Mouse (Mus musculus) neutrophil, adult 5-6 weeks (primary cell): ENCODE data around the gene Snx25. TPM values are rescaled to one million over a fixed set of nuclear protein-coding genes. Genes with fewer than 3 reads are reported as not detected.
"Not testable (repeated sequence)": the region's sequence is repeated elsewhere in the genome, so short reads cannot be mapped to it uniquely, and the experiment has no call there.

Experiments used
- ATAC-seq: fragments of 151-379, 151-347 bp; 2 replicates; pipeline ENCODE4 v1.8.0; 2017; ENCODE audit warnings: mild to moderate bottlenecking, moderate TSS enrichment; ENCODE audit not compliant: insufficient number of reproducible peaks, poor library complexity, low FRiP score, severe bottlenecking; ENCODE audit errors: extremely low read depth
- total RNA-seq: library from RNA; stranded (forward); fragments of 200-1000 nt; gene quantifications from 2 replicates; pipeline ENCODE4 v1.2.3, GENCODE M21; 2017

Snx25 gene
- total RNA-seq, 1 experiment from 2014 or later, result 35.5 TPM

DNA sequence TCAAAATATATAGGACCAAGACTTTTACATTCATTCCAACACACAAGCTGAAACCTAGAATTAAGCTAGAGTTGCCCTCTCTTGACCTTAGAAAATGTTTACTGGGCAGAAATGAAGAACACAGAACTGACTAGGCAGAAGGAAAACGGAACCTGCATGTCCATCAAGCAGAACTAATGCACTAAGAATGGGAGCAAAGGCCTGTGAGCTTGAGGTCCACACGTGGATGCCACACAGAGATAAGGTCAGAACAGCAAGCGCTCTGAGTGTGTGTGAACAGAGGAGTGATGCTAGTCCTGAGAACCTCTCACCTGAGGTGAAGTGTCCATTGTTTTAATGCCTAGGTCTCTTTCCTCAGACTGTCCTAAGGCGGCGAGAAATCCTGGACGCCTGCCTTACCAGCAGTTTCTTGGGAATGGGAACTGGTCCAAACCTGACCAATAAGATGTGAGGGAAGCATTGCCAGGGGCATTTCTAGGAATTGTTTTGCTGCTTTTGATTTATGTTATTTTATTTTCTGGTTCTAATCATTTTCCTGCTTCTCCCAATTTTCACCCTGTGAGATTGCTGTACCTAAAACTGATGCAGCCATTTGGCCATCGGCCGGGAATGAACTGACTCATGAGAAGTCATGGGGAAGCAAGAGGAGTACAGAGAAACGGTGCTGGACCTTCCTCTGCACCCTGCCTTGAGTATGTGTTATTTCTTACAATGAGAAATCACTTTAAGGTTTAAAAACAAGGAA lies 11.4 kb downstream of the Snx25 start:
- no peak for ATAC-seq

DNA sequence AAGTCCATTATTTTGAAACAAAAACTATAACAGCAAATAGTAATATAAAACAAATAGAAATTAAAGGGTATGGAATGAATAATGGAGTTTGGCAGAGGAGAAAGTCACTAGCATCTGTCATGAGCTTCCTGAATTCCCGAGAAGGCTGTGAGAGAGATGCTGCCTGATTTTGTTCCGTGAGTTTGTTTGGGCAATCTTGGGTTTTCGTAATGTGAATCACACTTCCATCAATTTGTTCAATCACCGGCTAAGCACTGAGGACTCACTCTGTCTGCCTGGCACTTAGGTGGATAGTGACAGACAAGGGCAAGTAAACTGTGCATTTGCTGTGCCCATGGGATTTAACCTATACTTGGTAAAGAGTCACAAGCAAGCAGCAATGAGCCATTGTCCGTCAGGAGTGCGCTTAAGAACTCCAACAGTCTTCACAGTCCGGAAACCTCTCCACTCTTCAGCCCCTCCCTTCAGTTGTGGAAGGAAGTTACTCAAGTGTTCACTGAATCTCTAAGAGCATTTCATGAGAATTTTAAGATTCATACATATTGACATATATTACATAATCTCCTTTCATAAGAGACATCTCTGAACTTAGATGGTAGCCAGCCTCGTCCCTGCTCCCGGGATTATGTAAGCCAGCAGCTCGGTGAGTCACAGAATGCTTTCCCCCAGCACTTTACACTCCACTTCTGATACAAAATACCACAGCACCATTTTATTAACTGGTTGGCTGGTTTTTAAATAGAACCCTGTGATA lies 13.9 kb downstream of the Snx25 start:
- ATAC-seq, result no peak

DNA sequence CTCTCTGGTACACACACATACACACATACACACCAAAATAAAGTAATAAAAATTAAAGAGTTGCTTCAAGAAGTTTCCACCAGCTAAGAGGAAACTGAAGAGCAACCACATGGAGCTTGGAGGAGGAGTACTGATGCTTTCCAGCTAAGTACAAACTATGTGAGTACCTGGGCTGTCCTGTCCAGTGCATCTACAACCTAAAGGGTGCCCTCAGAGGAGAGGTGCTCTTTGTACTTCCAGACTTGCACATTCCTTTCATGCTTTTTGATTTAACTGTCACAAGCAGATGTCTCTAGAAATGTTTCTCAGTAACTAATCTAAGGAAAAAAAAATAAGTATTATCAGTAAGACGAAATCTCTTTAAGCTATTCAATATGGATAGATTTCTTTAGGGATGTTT lies 14.6 kb downstream of the Snx25 start:
- ATAC-seq, result no peak

DNA sequence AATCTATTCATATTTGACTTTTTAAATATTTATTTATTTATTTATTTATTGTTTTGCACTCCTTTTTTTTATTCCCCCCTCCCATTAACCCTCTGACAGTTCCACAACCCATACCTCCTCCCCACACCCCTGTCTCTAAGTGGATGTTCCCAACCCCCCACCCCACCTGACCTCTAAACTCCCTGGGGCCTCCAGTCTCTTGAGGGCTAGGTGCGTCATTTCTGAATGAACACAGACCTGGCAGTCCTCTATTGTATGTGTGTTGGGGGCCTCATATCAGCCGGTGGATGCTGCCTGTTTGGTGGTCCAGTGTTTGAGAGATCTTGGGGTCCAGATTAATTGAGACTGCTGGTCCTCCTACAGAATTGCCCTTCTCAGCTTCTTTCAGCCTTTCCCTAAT lies 16.4 kb downstream of the Snx25 start:
- not testable (repeated sequence) for ATAC-seq

DNA sequence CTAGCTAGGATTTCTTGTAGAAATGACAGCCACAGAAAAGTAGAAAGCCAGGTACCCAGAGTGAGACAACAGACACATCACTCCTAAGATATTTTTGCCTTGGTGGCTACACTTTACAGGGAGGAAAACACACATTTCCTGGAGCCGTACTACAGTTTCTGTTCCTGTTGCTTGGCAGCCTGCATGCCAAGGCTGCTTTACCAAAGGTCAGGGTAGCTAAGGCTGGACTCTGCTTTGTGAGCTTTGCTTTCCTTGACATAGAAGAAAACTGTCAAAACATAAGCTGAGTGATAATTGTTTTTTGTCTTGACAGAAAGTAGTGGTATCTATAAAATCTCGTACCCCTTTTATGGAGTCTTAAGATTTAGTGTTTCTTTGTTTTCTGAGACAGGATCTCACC lies 21.5 kb downstream of the Snx25 start:
- ATAC-seq, result no peak

DNA sequence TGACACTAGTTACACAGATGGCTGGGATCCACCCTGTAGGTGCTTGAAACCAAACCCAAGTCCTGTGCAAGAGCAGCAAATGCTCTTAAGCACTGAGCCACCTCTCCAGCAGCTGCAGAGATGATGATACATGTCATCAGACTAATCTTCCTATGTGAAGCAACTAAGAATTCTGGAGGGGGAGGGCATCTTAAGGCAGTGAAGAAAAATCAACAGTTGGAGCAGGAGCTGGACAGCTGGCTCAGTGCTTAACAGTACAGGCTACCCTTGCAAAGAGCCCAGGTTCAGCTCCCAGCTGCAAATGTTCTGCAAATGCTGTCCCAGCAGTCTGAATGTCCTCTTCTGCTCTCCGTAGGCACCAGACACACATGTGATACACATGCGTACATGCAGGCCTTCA lies 29.5 kb downstream of the Snx25 start:
- ATAC-seq, result no peak

DNA sequence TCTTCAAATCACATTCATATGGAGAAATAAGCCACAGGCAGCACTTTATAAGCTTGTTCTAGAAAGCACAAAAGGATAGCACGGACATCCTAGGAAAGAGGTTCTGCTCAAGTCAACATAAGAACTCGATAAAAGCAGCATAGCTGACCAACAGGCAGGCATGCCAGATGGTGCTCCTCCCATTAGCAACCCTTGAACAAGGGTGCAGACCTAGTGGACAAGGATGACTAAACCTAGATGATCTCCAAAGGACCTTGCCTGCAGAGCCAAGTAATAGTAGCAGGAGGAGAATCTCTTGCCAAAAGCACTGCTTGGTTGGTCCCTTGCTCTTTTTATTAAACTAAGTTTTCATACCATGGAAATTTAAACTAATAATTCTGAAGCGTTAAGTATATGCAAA lies 32.8 kb downstream of the Snx25 start:
- no peak for ATAC-seq

DNA sequence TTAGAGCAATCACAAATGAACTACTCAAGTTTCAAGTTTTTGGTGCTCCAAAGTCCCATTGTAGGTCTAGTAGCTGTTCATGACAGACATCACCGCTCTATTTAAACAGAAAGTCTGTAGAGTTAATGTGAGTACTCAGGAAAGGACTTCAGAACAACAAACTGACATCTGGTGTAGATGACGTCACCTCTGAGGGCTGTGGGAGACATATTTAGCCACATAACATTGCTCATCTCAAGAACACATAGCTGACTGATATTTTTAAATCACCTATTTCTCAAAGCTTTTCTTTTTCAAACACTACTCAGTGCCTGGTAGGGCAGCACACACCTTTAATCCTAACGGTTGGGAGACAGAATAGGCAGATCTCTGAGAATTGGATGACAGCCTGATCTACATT lies 34.8 kb downstream of the Snx25 start:
- ATAC-seq, result no peak

DNA sequence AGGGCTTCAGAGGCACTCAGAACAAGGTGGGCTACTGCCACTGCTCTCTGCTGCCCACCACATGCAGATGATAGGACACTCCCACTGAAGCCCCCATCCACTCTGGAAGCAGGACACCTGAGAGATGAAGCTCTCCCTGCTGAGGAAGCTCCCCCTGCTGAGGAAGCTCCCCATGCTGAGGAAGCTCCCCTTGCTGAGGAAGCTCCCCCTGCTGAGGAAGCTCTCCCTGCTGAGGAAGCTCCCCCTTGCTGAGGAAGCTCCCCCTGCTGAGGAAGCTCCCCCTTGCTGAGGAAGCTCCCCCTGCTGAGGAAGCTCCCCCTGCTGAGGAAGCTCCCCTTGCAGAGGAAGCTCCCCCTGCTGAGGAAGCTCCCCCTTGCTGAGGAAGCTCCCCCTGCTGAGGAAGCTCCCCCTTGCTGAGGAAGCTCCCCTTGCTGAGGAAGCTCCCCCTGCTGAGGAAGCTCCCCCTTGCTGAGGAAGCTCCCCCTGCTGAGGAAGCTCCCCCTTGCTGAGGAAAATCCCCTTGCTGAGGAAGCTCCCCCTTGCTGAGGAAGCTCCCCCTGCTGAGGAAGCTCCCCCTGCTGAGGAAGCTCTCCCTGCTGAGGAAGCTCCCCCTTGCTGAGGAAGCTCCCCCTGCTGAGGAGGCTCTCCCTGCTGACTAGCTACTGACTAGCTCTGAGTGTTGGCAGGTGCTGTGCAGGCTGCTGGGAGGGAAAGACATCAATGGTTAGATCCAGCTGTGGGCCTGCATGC lies 38.4 kb downstream of the Snx25 start:
- not testable (repeated sequence) for ATAC-seq

DNA sequence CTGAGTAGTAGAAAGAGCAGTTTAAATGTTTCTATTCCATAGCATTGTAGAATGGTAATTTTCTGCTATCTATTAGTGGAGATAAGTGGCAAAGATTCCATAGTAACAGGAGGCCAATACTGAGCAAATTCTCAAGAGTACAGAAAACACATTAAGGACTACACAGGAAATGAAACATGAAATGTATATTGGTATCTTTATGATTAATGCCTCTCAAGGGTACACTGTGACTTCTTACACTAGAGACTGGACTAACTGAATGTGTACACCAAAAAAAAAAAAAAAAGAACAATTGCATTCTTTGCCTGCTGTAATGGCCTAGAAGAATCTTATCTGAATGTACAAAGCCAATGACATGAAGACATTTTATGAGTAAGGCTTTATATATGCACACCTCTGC lies 44.3 kb downstream of the Snx25 start:
- no peak for ATAC-seq

DNA sequence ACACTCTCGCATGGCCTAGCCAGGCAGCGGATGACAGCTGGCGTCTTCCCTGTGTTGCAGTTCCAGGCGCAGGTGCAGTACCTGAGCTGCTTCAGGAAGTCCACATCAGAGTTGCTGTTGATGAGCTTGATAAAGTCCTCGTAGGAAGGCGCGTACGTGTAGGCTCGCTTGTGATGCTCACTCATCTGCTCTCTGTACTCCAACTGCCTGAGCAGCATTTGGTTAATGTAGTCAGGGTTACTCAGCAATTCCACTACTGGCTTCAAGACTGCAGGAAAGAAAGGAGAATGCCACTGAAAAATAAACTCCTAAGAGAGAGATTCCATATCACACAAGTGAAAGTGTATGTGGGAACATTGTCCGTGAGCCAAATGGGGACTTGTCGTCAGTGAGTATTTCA lies 48.5 kb downstream of the Snx25 start:
- no peak for ATAC-seq

DNA sequence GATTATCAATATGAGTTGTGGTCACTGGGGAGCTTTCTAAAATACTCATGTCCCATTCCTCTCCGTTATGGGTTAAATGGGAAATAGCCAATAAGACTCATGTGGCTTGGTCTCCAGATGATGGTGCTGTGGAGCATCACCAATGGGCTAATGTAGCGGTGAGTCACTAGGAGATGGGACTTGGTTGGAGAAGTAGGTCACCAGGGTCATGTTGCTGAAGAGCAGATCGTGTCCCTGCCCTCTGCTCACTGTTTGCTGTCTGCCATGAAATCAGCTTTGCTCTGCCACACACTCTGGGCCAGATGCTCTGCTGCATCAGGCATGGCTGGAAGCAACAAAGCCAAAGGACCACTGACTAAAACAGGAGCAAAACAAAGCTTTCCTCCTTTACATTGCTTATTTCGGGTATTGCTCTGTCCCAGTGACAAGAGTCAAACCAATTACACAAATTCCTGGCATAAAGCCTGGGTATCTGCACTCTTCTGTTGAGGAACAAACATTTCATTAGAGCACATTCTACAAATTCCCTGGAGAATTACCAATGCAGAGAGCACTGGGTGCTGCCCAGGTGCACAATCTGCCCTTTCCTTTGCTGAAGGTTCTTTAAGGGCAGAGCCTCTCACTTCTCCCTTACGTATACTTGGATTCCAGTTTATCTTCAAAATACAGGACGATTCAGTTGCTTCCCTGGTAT lies 59.1 kb downstream of the Snx25 start:
- no peak for ATAC-seq

DNA sequence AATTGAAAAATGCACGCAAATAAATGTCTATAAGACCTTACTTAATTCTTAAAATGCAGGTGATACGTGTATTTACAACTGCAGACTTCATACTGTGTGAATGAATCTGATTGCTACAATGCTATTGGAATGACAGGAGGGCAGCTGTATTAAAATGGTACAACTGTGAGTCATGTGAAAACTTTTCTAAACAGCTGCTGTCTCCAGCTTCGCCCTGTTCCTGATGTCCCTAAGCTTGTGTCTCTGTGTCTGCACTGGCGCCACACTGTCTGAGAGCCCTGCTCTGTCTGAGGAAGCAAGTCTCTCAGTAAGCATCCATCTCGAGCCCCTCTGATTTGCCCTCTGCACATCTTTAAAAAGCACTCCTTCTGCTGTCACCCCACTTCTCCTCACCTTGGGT lies 68.8 kb downstream of the Snx25 start:
- no peak for ATAC-seq

DNA sequence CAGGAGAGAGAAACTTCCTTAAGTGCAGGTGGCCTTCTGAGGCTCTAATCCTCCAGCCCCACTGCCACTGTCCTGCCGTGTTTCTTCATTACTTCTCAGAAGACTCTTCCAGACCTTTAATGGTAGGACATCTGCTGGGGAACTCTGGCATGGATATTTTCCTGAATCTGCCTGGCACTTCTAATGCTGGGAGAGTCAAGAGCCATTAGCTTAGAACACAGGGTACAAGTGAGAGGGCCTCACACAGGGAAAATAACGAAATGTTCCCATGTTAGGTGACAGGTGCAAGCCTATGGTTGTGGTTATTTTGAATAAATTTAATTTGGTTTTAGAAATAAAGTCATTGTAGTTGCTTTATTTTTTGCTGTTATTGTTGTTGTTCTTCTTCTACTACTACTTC lies 70.9 kb downstream of the Snx25 start:
- ATAC-seq, result no peak

DNA sequence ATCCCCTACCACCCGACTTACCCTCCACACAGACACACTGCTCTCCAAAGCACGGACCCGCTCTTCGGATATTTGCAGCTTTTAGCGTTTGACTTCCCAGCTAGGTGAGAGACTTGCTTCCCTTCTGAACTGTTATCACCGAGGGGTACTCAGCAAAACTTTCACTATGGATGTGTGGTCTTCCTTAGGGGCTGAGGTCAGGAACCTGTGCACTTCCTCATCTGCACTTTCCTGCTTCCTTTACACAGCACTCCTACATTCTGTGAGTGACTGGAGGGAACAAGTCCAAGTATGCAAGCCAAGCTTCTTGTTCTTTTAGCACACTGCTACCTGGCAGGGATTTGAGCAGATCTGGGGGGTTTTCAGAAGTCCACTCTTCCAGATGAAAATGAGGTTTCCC lies 73.1 kb downstream of the Snx25 start:
- ATAC-seq, result no peak

DNA sequence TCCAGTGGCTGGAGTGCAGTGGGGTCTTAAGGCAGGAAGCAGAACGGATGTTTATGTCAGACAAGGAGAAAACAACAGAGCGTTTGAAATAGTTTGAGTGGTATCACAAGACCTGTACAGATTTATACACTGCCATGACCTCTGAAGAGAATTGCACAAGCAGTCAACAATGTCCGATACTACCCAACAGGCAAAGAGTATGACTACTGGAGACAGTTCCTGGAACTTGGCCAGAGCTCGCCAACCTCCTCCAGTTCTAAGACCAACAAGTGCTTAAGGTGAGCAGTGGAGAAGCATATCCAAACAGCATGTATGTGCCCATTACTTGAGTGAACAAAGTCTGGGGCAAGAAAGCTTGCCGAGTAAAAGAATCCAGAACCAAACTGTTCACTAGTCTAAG lies 76.7 kb downstream of the Snx25 start:
- ATAC-seq, result no peak

DNA sequence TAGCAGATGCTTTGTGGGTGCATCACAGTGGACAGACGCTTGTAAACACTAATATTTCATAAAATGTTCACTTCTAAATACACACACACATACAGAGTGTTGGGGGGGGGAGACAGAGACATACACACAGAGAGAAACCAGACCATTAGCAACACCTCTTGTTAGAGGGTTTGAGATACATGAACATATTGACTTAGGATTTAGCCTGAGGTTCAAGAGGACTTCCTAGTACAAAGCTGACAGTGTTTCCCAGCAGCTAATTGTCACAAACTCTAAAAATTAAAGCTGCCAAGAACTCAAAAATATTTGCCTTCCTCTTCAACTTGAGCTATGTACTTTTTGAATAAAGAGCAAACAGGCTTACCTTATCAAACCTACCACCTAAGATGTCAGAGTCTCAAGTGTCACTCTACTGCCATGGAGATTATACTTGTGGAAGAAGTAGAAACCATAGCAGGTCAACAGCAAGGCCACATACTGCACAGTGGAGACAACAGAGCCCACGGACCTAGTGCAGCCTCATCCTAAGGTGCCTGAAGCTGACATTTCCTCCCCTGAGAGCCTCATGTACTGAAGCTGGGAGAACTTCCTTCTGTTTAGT lies 78.3 kb downstream of the Snx25 start:
- no peak for ATAC-seq

DNA sequence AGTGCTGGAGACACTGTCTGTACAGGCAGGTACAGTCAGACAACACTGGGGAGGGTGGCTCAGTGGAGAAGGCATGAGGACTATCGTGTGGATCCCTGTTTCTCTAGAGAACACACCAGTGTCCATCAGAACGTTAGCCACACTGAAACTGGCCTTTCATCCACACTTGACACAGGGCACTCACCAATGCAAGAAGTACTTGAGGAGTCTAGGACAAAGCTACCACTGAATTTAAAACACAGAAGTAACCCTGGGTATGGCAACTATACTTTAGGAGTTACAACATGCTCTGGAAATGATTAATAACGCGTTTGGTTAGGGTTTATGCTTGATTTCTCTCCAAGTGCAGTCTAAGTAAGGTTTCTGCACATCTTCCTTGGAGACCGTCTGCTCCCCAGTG lies 79.2 kb downstream of the Snx25 start:
- ATAC-seq, result no peak

DNA sequence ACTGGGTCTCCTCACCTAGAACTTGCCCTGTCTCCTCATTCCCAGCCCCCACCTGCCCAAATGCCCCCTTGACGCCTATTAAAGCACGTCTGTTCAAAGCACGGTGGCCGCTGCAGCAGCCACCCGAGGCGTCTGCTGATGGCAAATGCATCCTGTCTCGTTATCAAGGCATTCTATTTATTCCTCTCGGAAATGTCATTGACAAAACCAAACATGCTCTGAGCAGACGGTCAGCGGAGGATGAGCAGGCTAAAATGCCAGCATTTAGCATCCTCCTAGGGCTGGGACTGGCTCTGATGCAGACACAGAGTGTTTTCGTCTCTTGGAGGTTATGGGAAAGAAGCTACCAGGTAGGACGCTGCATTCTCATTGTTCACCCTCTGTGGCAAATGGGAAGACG lies 111.7 kb downstream of the Snx25 start:
- no peak for ATAC-seq
